Mouse (Mus musculus) neutrophil, adult 83 days (primary cell): ENCODE results near the gene Mrgpra2a. TPM values are rescaled to one million over a fixed set of nuclear protein-coding genes. Genes with fewer than 3 reads are reported as not detected.

Experiments used
- total RNA-seq, 2 experiments: library from RNA; stranded (reverse); gene quantifications; one replicate each; pipeline ENCODE4 v1.2.4; 2023

Gene Mrgpra2a
- total RNA-seq = 10 to 100 TPM; 89.2 to 94.5 TPM

GRCm38 (mm10) chr7:47452015-47452414 is at the start of gene Mrgpra2a:
Gene Mrgpra2a, minus strand, starts transcription at chr7:47452139.

Other genes starting within 250 kb of the Mrgpra2a start
- gene Mrgpra6, start 247.2 kb downstream of the Mrgpra2a start, total RNA-seq = not detected
- gene Mrgpra9, start 199.3 kb downstream of the Mrgpra2a start, total RNA-seq = not detected
- not detected for gene Mrgpra1, start 97.9 kb downstream of the Mrgpra2a start, total RNA-seq
- gene Mrgpra2b, start 76.7 kb upstream of the Mrgpra2a start, total RNA-seq = 100 to 1,000 TPM; 474 to 554 TPM
- gene Mrgpra3, start 149.2 kb upstream of the Mrgpra2a start, total RNA-seq = not detected